Mouse (Mus musculus) limb, embryonic 14.5 days (tissue): ENCODE measurements at regions not wholly inside any gene's neighbourhood (a gene's known extent, or its start where the extent isn't known, plus 50 kb on each side); places are given as distances from the start of the nearest gene placed in this dataset.

Experiments used
- ATAC-seq: fragments of 200-750 bp; cut with Nextera tagmentation; 2 replicates; pipeline ENCODE4 v1.8.0; 2017; ENCODE audit warnings: low read depth, moderate number of reproducible peaks, moderate TSS enrichment; ENCODE audit not compliant: low FRiP score
- DNase-seq: peaks from one replicate; pipeline ENCODE4 v3.0.0-alpha.2; 2015; ENCODE audit warnings: low spot score
- H3K27ac ChIP-seq: fragments of 300-500 bp; sonication (generic); replicated peaks from 2 replicates; pipeline ENCODE4 v1.5.1; 2014; ENCODE audit warnings: low read depth, mild to moderate bottlenecking, low read length, moderate library complexity, mixed read lengths
- H3K27me3 ChIP-seq: fragments of 300-500 bp; sonication (generic); 2 replicates; pipeline ENCODE4 v1.6.1; 2014; ENCODE audit warnings: low read length, mixed read lengths; ENCODE audit not compliant: control insufficient read depth, insufficient read depth
- H3K36me3 ChIP-seq: fragments of 300-500 bp; sonication (generic); 2 replicates; pipeline ENCODE4 v1.6.1; 2014; ENCODE audit warnings: mild to moderate bottlenecking, low read length, moderate library complexity, mixed read lengths; ENCODE audit not compliant: control insufficient read depth, insufficient read depth
- H3K4me1 ChIP-seq: fragments of 300-500 bp; sonication (generic); 2 replicates; pipeline ENCODE4 v1.6.1; 2014; ENCODE audit warnings: antibody characterized with exemption, low read length, mixed read lengths; ENCODE audit not compliant: control insufficient read depth, insufficient read depth
- H3K4me2 ChIP-seq: fragments of 300-500 bp; sonication (generic); replicated peaks from 2 replicates; pipeline ENCODE4 v1.6.1; 2014; ENCODE audit warnings: low read depth, mild to moderate bottlenecking, low read length, moderate library complexity; ENCODE audit not compliant: severe bottlenecking
- H3K4me3 ChIP-seq: fragments of 300-500 bp; sonication (generic); replicated peaks from 2 replicates; pipeline ENCODE4 v1.5.1; 2014; ENCODE audit warnings: low read length
- H3K9ac ChIP-seq: fragments of 300-500 bp; sonication (generic); 2 replicates; pipeline ENCODE4 v1.6.1; 2014; ENCODE audit warnings: mild to moderate bottlenecking, low read depth, low read length, moderate library complexity; ENCODE audit not compliant: severe bottlenecking
- H3K9me3 ChIP-seq: fragments of 300-500 bp; sonication (generic); 2 replicates; pipeline ENCODE4 v1.6.1; 2016; ENCODE audit warnings: low read length; ENCODE audit not compliant: control insufficient read depth
- POLR2A ChIP-seq: fragments of 200-500 bp; IDR thresholded peaks from 2 replicates; pipeline ENCODE4 v1.8.0; 2012; ENCODE audit warnings: inconsistent platforms, mild to moderate bottlenecking, moderate library complexity, borderline replicate concordance; ENCODE audit not compliant: insufficient read depth, insufficient read length; ENCODE audit errors: extremely low read depth
- WGBS: fragments of 180-500 bp; shearing (Covaris S2); extraction: QIAGEN DNeasy Blood & Tissue Kit; methylation state at CpG from one replicate; pipeline ENCODE4 v1.1.7; 2014; 5-methylcytosine and 5-hydroxymethylcytosine counted together

DNA sequence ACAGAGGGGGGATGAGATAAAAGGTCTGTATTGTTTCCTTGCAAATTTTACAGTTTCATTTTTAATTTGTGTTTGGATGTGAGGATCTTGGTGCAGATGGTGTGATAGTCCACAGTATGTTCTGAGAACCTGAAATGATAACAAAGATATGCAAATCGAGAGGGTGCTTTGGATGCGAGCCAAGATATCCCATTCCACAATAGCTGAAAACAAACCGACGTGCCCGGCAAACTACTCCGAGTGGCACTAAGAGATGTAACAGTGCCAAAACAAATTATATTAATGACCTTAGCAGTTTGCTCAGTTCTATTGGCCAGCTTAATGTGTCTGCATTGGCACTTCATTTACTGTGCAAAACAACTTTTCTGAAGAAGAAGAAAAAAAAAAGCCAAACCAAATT is 622.5 kb downstream of the Tmem182 start:
- Histone ChIP-seq H3K27me3 (no peaks in the 10 kb centered on the region), H3K36me3 (no peaks in the 10 kb centered on the region), H3K9me3 (no peaks in the 10 kb centered on the region), H3K4me3 (no peak overlapping the region), H3K4me2 (no peak overlapping the region), H3K4me1 (no peaks in the 10 kb centered on the region), H3K9ac (no peak overlapping the region), H3K27ac (no peak overlapping the region)
- WGBS, result 65% methylated on average over 6 of the region's 6 CpGs
- TF ChIP-seq POLR2A, result no peak
- ATAC-seq, result no peak
- DNase-seq, result no peak

DNA sequence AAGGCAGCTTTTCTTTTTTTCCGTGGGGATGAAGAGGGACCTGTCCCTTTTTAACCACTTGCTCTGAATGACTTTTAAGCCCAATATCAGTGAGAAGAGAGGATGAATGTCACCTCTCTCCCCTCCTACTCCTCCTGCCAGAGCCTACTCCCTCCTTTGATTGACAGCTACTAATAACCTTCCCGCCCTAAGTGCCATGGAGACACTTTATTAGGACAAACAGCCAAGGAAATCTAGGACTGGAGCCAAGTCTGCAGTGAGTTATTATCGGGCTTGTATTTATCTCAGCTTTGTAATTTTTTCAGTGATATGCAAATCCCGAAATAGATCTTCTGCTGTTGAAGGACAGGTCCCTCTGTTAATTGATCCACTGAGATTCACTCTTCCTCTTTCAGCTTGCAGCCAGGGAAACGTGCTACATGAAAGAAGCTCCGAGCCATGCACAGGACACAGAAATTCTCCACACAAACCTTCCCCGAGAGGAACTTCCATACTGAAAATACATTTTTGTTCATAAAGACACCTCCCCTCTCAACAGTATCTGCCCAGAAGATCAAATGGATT is 625.8 kb downstream of the Tmem182 start:
- Histone ChIP-seq H3K36me3 (no peaks in the 10 kb centered on the region), H3K4me3 (no peak overlapping the region), H3K4me1 (no peaks in the 10 kb centered on the region), H3K27me3 (no peaks in the 10 kb centered on the region), H3K9ac (no peak overlapping the region), H3K9me3 (no peaks in the 10 kb centered on the region), H3K4me2 (no peak overlapping the region), H3K27ac (no peak overlapping the region)
- no peak for ATAC-seq
- DNase-seq, result no peak
- TF ChIP-seq POLR2A, result no peak
- WGBS, result 61% methylated on average over 7 of the region's 7 CpGs

DNA sequence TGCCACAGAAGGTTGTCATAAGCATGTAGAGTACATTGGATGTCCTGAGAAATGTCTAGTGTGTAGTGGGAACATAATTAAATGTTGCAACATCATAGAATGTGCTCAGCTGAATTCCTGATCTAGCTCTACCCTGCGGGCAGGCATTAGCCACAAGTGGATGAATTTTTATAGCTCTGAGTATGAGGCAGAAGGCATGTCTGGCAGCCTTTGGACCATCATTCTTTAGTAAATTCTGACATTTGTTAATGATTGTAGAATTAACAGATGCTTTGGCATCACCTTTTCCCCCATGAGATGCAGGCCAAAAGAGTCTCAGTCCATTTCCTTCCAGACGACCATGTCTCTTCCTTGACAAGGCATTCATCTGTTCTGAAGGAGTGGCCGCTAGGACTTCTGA is 630.0 kb downstream of the Tmem182 start:
- no peak for TF ChIP-seq POLR2A
- H3K36me3 ChIP-seq, result no peaks in the 10 kb centered on the region
- H3K4me2 ChIP-seq, result no peak overlapping the region
- no peaks in the 10 kb centered on the region for H3K4me1 ChIP-seq
- no peak overlapping the region for H3K27ac ChIP-seq
- no peaks in the 10 kb centered on the region for H3K9me3 ChIP-seq
- DNase-seq (no peak), ATAC-seq (no peak)
- no peak overlapping the region for H3K4me3 ChIP-seq
- no peak overlapping the region for H3K9ac ChIP-seq
- no peaks in the 10 kb centered on the region for H3K27me3 ChIP-seq
- 76% methylated on average over 3 of the region's 3 CpGs for WGBS

DNA sequence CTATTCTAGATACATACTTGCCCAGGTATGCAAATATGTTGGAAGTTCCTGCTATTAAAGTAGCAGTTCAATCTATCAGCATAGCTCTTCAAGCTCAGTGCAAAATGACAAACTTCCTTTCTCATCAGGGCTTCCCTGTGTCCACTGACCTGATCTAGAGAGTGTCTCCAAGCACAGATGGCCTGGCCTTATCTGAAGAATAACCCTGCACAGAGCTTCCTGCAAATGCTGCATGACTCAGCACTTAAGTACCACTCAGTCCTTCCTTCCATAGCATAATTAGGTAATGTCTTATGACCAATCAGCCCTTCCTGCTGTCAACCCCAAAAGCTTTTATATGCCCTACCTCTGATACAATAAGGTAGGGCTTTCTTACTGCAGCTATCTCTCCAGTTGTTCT is 644.6 kb downstream of the Tmem182 start:
- Histone ChIP-seq H3K27ac (no peak overlapping the region), H3K4me2 (no peak overlapping the region), H3K4me1 (no peaks in the 10 kb centered on the region), H3K36me3 (no peaks in the 10 kb centered on the region), H3K9me3 (no peaks in the 10 kb centered on the region), H3K4me3 (no peak overlapping the region), H3K9ac (no peak overlapping the region), H3K27me3 (no peaks in the 10 kb centered on the region)
- DNase-seq (no peak), ATAC-seq (no peak)
- no peak for TF ChIP-seq POLR2A
